In the genomic region with DNA sequence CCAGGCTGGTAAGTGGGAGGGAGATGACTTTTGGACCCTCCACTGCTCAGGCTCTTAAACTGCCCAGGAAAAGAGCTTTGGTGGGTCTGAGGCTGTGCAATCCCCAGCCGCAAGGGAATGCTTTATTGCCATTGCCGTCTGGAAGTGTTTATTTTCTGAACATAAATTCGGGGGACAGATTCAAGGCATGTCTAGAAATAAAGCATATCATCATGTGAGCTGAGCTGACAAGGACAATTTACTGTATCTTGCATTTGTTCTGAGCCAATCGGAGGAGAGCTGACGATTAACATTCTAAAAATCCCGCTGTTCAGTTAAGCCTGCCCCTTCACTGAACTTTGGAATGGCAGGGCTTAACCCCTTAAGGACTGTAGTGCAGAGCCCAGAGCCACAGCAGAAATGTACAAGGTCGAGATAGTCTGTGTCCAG, we compare ENCODE assay signal across 10 mouse cellular contexts.
DNase-seq lines count a peak whose midpoint lies in the region; ATAC-seq lines count a peak whose summit lies in the region.
"Had no signal": no experiment of that assay in that cellular context is flagged by ENCODE, and none has a peak within 500 bp of the region (broad histone marks: within the 10 kb centered on the region; RNA-seq: fewer than 3 reads in every experiment).

No protein-coding gene starts in this region.

- H3K9me3 ChIP-seq in kidney, embryonic 16.5 days (ENCODE audit: low read length): no peaks in the 10 kb centered on the region
- H3K9me3 ChIP-seq in forebrain, embryonic 14.5 days (replicated peaks; ENCODE audit: control insufficient read depth, low read length): 0 out of 2 replicates have a peak, but pooled peaks cover 5% of the 10 kb centered on the region
- H3K9me3 ChIP-seq in limb, embryonic 11.5 days (ENCODE audit: control insufficient read depth, low read length): no peaks in the 10 kb centered on the region
- peaks cover 3% of the 10 kb centered on the region; the same call in 1 of the 2 replicates for H3K9me3 ChIP-seq in stomach, embryonic 14.5 days (ENCODE audit: control insufficient read depth, low read depth, low read length)

- no peak overlapping the region for H3K4me3 ChIP-seq in kidney, embryonic 16.5 days (ENCODE audit: low read length)
- no peak overlapping the region for H3K4me3 ChIP-seq in forebrain, embryonic 14.5 days (ENCODE audit: low read depth, low read length)
- H3K4me3 ChIP-seq in limb, embryonic 11.5 days (ENCODE audit: low read depth, low read length): no peak overlapping the region
- no peak overlapping the region for H3K4me3 ChIP-seq in stomach, embryonic 14.5 days (ENCODE audit: low read depth, low read length)

- no peak for DNase-seq in kidney, postnatal 36 days
- peak; percentile 37 for DNase-seq in forebrain, embryonic 14.5 days (ENCODE audit: low spot score)
- DNase-seq in limb, embryonic 11.5 days (ENCODE audit: low spot score): peak; percentile 64
- no peak for DNase-seq in gastrocnemius, postnatal 4 days (ENCODE audit: low spot score in 2 of 2)
- DNase-seq: gastrocnemius, postnatal 14 days; lung, postnatal 4 days had no signal

- peaks cover 5% of the 10 kb centered on the region; the same call in 1 of the 2 replicates for H3K4me1 ChIP-seq in kidney, embryonic 16.5 days (ENCODE audit: insufficient read depth, low read length)
- peaks cover 7% of the 10 kb centered on the region for H3K4me1 ChIP-seq in forebrain, embryonic 14.5 days (ENCODE audit: control insufficient read depth, insufficient read depth, low read length)
- peaks cover 12% of the 10 kb centered on the region for H3K4me1 ChIP-seq in limb, embryonic 11.5 days (ENCODE audit: control insufficient read depth, insufficient read depth, low read length)
- H3K4me1 ChIP-seq in stomach, embryonic 14.5 days (ENCODE audit: control insufficient read depth, insufficient read depth, low read length): peaks cover 3% of the 10 kb centered on the region

- peak overlapping the region; percentile 34 for H3K4me2 ChIP-seq in kidney, embryonic 16.5 days (replicated peaks; ENCODE audit: low read depth, low read length)
- peak overlapping the region; percentile 34 for H3K4me2 ChIP-seq in forebrain, embryonic 14.5 days (ENCODE audit: low read length)
- H3K4me2 ChIP-seq in limb, embryonic 11.5 days (ENCODE audit: low read depth, severe bottlenecking): peak overlapping the region; percentile 29; the same call in 1 of the 2 replicates
- H3K4me2 ChIP-seq in stomach, embryonic 14.5 days (replicated peaks; ENCODE audit: low read depth, low read length): peak overlapping the region; percentile 30; the same call in 1 of the 2 replicates

- peak; percentile 95 for ATAC-seq in kidney, embryonic 16.5 days (ENCODE audit: low FRiP score, low TSS enrichment)
- ATAC-seq in forebrain, embryonic 14.5 days: peak; percentile 71
- ATAC-seq in limb, embryonic 11.5 days (ENCODE audit: insufficient number of reproducible peaks, low FRiP score, low TSS enrichment, low read depth): peak; percentile 83
- peak; percentile 86; the same call in 1 of the 2 replicates for ATAC-seq in stomach, embryonic 14.5 days (ENCODE audit: insufficient number of reproducible peaks, insufficient read depth, low FRiP score, low read depth)
- no peak for ATAC-seq in granulocyte monocyte progenitor cell, adult 5-6 weeks (replicated peaks; ENCODE audit: poor library complexity, severe bottlenecking)
- ATAC-seq in megakaryocyte progenitor cell, adult 5-6 weeks (replicated peaks; ENCODE audit: poor library complexity): no peak

- H3K9ac ChIP-seq in kidney, embryonic 16.5 days (replicated peaks; ENCODE audit: low read length): no peak overlapping the region
- H3K9ac ChIP-seq in forebrain, embryonic 14.5 days (ENCODE audit: low read length): no peak overlapping the region
- H3K9ac ChIP-seq in limb, embryonic 11.5 days (ENCODE audit: low read length): no peak overlapping the region
- no peak overlapping the region for H3K9ac ChIP-seq in stomach, embryonic 14.5 days (replicated peaks; ENCODE audit: low read depth, low read length)

- H3K27ac ChIP-seq in kidney, embryonic 16.5 days (ENCODE audit: low read length): peak overlapping the region; percentile 35; the same call in 1 of the 2 replicates
- H3K27ac ChIP-seq in forebrain, embryonic 14.5 days (ENCODE audit: low read depth, low read length): no peak overlapping the region
- 0 out of 2 replicates have a peak overlapping the region, but pooled peaks have one; percentile 21 for H3K27ac ChIP-seq in limb, embryonic 11.5 days (replicated peaks; ENCODE audit: low read depth, low read length)
- peak overlapping the region; percentile 45; the same call in 1 of the 2 replicates for H3K27ac ChIP-seq in stomach, embryonic 14.5 days (ENCODE audit: low read length)

- no peaks in the 10 kb centered on the region for H3K36me3 ChIP-seq in kidney, embryonic 16.5 days (ENCODE audit: insufficient read depth, low read length)
- no peaks in the 10 kb centered on the region for H3K36me3 ChIP-seq in forebrain, embryonic 14.5 days (ENCODE audit: control insufficient read depth, insufficient read depth, low read length)
- no peaks in the 10 kb centered on the region for H3K36me3 ChIP-seq in limb, embryonic 11.5 days (ENCODE audit: control insufficient read depth, insufficient read depth, low read length)
- H3K36me3 ChIP-seq in stomach, embryonic 14.5 days (ENCODE audit: control insufficient read depth, insufficient read depth, low read length): no peaks in the 10 kb centered on the region

- H3K27me3 ChIP-seq in kidney, embryonic 16.5 days (ENCODE audit: insufficient read depth, low read length): no peaks in the 10 kb centered on the region
- H3K27me3 ChIP-seq in forebrain, embryonic 14.5 days (replicated peaks; ENCODE audit: control insufficient read depth, insufficient read depth, low read length): no peaks in the 10 kb centered on the region
- H3K27me3 ChIP-seq in limb, embryonic 11.5 days (ENCODE audit: control insufficient read depth, insufficient read depth, low read length): no peaks in the 10 kb centered on the region
- H3K27me3 ChIP-seq in stomach, embryonic 14.5 days (ENCODE audit: control insufficient read depth, insufficient read depth, low read length): no peaks in the 10 kb centered on the region

- WGBS in kidney, embryonic 16.5 days: 4% methylated on average over 7 of the region's 7 CpGs
- WGBS in forebrain, embryonic 14.5 days: 1% methylated on average over 7 of the region's 7 CpGs
- under 1% methylated on average over 7 of the region's 7 CpGs for WGBS in limb, embryonic 11.5 days
- WGBS in stomach, embryonic 14.5 days: under 1% methylated on average over 7 of the region's 7 CpGs

Comparison
In these comparisons a context has a peak if more than half of its experiments do, and no peak if none do; other contexts are left out.
1. ATAC-seq: peak in kidney, embryonic 16.5 days (single experiment), forebrain, embryonic 14.5 days (single experiment), limb, embryonic 11.5 days (single experiment) and stomach, embryonic 14.5 days (single experiment); none in granulocyte monocyte progenitor cell, adult 5-6 weeks (single experiment) and megakaryocyte progenitor cell, adult 5-6 weeks (single experiment).
2. DNase-seq: peak in forebrain, embryonic 14.5 days (single experiment) and limb, embryonic 11.5 days (single experiment); none in kidney, postnatal 36 days (0 of 2) and gastrocnemius, postnatal 4 days (0 of 2).
3. Peak in every context shown above with its lines, with median percentiles within 50 percentile points of each other: H3K4me2 ChIP-seq.